Mouse (Mus musculus): ENCODE data around the gene Saa4.

DNA sequence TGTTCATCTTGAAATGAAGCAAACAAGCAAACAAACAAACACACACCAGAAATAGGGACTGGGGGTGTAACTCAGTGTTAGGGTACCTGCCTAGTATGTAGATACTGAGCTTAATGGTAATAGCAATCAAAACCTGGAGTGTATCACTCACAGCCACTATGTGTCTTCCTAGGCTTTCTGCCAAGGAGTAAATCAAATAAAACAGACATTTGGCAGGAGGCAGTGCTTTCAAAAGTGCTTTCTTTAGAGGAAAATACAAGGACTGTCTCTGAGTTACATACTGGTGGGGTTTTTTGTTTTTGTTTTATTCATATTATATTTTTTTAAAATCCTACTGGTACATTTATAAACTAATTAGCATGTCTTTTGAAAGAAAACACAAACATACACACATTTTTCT is 35.0 kb upstream of the Saa4 start:
- TF ChIP-seq CTCF (IDR thresholded peaks at IDR 0.05; ENCODE audit: low read depth): no peak
- no peak for TF ChIP-seq EP300 (IDR thresholded peaks at IDR 0.05; ENCODE audit: low read depth)

All from liver, postnatal 0 days (tissue).